Mouse (Mus musculus): ENCODE measurements at regions not wholly inside any gene's neighbourhood (a gene's known extent, or its start where the extent isn't known, plus 50 kb on each side); places are given as distances from the start of the nearest gene placed in this dataset.
"Not testable (repeated sequence)": the region's sequence is repeated elsewhere in the genome, so short reads cannot be mapped to it uniquely, and the experiment has no call there.

DNA sequence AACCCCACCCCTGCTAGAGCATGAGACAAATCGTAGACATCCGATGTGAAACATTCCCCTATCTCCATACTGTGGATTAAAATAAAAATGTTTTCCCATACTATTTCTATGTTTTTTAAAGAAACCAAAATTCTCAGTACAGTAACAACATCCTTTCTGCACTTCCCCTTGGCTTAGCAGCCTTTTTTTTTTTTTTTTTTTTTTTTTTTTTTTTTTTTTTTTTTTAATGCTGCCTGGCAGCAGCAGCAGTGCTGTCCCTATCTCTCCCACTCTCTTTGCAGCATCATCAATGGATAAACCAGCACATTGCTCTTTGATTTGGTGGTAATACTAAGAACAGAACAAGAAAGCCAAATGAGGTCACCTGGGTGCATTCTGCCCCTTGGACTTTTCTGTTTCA, 239.3 kb upstream of the Ell2 start:
- Histone ChIP-seq H3K36me3 (ENCODE audit: control insufficient read depth, insufficient read depth) (no peaks in the 10 kb centered on the region), H3K4me3 (replicated peaks; ENCODE audit: low read length) (no peak overlapping the region), H3K27ac (ENCODE audit: low read length) (no peak overlapping the region), H3K9me3 (ENCODE audit: control insufficient read depth, low read length) (no peaks in the 10 kb centered on the region), H3K4me2 (ENCODE audit: low read length) (no peak overlapping the region), H3K27me3 (replicated peaks; ENCODE audit: control insufficient read depth, insufficient read depth, low read length) (no peaks in the 10 kb centered on the region), H3K4me1 (replicated peaks; ENCODE audit: control insufficient read depth, insufficient read depth, low read length) (no peaks in the 10 kb centered on the region), H3K9ac (replicated peaks; ENCODE audit: low read depth, low read length) (no peak overlapping the region)
- no peak for ATAC-seq
- WGBS, result 98% methylated on average over 2 of the region's 2 CpGs

DNA sequence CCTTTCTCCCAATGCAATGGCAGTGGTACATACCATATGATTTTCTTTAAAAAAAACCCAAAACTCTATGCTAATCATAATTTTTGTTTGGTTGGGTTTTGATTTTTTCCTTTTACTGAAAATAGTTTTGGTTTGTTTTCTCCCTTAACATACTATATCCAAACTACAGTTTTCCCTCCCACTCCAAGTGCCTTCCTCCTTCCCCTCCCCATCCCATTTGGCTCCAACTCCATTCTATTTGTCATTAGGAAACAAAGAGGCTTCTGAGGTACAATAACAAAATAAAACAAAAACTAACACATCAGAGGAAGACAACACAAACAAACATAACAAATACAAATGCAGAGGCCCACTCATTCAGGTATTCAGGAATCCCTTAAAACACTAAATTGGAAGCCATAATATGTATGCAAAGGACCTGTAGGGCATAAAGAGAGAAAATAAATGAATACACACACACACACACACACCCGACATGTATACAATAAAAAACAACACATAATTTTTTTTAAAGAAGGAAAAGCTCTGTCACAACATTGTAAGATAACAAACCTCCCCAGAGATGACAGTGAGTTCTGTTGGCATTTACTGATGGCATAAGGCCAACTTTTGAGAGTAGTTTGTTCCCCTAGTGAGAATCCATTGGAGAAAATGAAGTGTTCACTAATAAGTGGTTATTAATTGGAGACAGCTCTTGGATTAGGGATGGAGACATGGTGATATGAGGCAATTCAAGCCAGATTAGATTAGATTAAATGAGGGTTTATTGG, 230.5 kb upstream of the Ell2 start:
- H3K27ac ChIP-seq (ENCODE audit: low read length), result no peak overlapping the region
- H3K4me3 ChIP-seq (replicated peaks; ENCODE audit: low read length), result no peak overlapping the region
- no peak overlapping the region for H3K9ac ChIP-seq (replicated peaks; ENCODE audit: low read depth, low read length)
- no peaks in the 10 kb centered on the region for H3K36me3 ChIP-seq (ENCODE audit: control insufficient read depth, insufficient read depth)
- WGBS, result 89% methylated on average over 1 of the region's 1 CpGs
- H3K4me2 ChIP-seq (ENCODE audit: low read length), result no peak overlapping the region
- no peak for ATAC-seq
- H3K4me1 ChIP-seq (replicated peaks; ENCODE audit: control insufficient read depth, insufficient read depth, low read length), result no peaks in the 10 kb centered on the region
- no peaks in the 10 kb centered on the region for H3K27me3 ChIP-seq (replicated peaks; ENCODE audit: control insufficient read depth, insufficient read depth, low read length)
- no peaks in the 10 kb centered on the region for H3K9me3 ChIP-seq (ENCODE audit: control insufficient read depth, low read length)

DNA sequence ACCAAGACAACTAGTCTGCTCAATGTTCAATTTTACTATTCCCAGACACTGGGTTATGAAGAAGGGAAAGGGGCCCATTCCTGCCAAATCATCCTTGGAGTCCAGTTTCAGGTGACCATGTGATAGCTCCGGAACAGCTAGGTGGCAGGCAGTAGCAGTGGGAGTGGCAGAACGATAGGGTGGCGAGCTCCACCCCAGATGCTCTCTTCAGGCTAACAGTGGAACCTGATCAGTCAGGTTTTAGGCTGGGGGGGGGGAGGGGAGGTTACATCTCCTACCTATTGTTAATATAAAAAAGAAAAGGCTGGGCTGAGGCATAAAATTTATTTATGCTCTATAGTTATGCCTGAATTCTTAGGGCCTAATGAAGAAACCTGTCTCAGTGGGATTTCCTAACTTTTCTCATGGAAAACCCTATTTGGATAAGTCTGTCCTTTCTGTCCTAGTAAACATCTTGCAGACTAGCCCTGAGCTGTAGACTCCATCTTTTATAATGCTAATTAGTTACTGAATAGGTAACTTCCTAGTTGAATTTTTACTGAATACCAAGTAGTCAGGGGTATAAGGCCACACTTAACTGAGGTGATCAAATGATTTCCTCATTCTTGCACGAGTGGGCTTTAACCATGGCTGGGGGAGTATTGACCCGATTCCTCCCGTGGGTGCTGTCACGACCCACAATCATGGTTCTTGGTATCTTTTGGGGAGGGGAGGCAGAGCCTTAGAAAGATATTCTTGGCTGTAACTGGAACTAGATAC, 223.2 kb upstream of the Ell2 start:
- ATAC-seq; H3K9ac ChIP-seq (replicated peaks; ENCODE audit: low read depth, low read length); H3K4me2 ChIP-seq (ENCODE audit: low read length); H3K36me3 ChIP-seq (ENCODE audit: control insufficient read depth, insufficient read depth); H3K27ac ChIP-seq (ENCODE audit: low read length); H3K4me3 ChIP-seq (replicated peaks; ENCODE audit: low read length); H3K27me3 ChIP-seq (replicated peaks; ENCODE audit: control insufficient read depth, insufficient read depth, low read length); H3K4me1 ChIP-seq (replicated peaks; ENCODE audit: control insufficient read depth, insufficient read depth, low read length); H3K9me3 ChIP-seq (ENCODE audit: control insufficient read depth, low read length): not testable (repeated sequence)
- 76% methylated on average over 7 of the region's 7 CpGs for WGBS

DNA sequence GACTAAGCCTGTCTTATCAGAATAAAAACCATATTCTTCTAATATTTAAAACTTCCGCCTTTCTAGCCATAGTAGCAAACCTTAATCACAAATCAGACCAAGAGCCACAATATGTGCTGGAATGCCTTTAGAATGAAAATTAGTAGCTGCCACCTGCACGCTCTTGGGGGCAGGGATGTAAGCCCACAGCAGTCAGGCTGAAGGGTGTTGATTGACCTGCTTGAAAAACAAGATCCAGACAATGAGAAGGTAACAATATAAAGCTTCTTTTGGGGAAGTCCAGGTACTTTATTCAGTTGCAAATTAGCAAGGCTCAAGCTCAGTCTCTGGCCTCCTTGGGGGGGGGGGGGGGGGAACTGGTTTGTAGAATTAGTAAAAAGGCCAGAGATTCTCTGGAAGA, 222.3 kb upstream of the Ell2 start:
- H3K9ac ChIP-seq (replicated peaks; ENCODE audit: low read depth, low read length); H3K4me3 ChIP-seq (replicated peaks; ENCODE audit: low read length); H3K27me3 ChIP-seq (replicated peaks; ENCODE audit: control insufficient read depth, insufficient read depth, low read length); H3K4me2 ChIP-seq (ENCODE audit: low read length); H3K36me3 ChIP-seq (ENCODE audit: control insufficient read depth, insufficient read depth); H3K9me3 ChIP-seq (ENCODE audit: control insufficient read depth, low read length); H3K4me1 ChIP-seq (replicated peaks; ENCODE audit: control insufficient read depth, insufficient read depth, low read length); ATAC-seq; H3K27ac ChIP-seq (ENCODE audit: low read length): not testable (repeated sequence)
- WGBS, result 69% methylated on average over 2 of the region's 2 CpGs

DNA sequence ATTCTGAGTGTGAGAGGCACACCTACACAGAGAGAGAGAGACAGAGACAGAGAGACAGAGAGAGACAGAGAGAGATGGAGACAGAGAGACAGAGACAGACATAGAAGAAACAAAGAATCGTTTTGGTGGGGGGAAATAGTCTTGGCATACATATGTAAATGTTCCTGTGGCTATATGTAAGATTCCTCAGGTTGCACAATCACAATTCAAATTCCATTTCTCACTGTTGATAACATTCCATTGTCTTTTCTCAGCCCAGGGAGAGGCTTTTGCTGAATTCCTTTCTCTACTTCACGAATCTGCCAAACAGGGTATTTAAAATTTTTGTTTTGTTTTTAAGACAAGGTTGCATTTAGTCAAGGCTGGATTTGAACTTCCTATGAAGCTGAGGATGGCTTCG, 205.0 kb upstream of the Ell2 start:
- H3K9me3 ChIP-seq (ENCODE audit: control insufficient read depth, low read length), result no peaks in the 10 kb centered on the region
- H3K4me2 ChIP-seq (ENCODE audit: low read length), result no peak overlapping the region
- no peaks in the 10 kb centered on the region for H3K4me1 ChIP-seq (replicated peaks; ENCODE audit: control insufficient read depth, insufficient read depth, low read length)
- H3K27ac ChIP-seq (ENCODE audit: low read length), result no peak overlapping the region
- no peak overlapping the region for H3K9ac ChIP-seq (replicated peaks; ENCODE audit: low read depth, low read length)
- no peaks in the 10 kb centered on the region for H3K27me3 ChIP-seq (replicated peaks; ENCODE audit: control insufficient read depth, insufficient read depth, low read length)
- no peaks in the 10 kb centered on the region for H3K36me3 ChIP-seq (ENCODE audit: control insufficient read depth, insufficient read depth)
- 76% methylated on average over 3 of the region's 3 CpGs for WGBS
- no peak for ATAC-seq
- H3K4me3 ChIP-seq (replicated peaks; ENCODE audit: low read length), result no peak overlapping the region

DNA sequence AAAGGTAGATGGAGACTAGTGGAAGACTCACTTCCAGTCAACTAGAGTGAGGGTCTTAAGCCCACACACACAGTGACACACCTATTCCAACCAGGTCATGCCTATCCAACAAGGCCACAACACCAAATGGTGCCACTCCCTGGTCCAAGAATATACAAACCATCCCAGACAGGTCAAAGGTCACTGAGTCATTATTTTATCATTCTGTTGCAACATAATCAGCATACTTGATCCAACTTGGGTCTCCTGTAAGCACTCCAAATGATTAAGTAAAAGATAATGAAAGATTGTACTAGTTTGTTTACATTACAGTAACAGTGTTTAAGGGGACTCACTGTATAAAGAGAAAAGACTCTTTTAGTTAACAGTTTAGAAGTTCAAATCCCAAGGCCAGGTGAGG, 203.2 kb upstream of the Ell2 start:
- Histone ChIP-seq H3K4me1 (replicated peaks; ENCODE audit: control insufficient read depth, insufficient read depth, low read length) (no peaks in the 10 kb centered on the region), H3K9ac (replicated peaks; ENCODE audit: low read depth, low read length) (no peak overlapping the region), H3K36me3 (ENCODE audit: control insufficient read depth, insufficient read depth) (no peaks in the 10 kb centered on the region), H3K27me3 (replicated peaks; ENCODE audit: control insufficient read depth, insufficient read depth, low read length) (no peaks in the 10 kb centered on the region), H3K9me3 (ENCODE audit: control insufficient read depth, low read length) (no peaks in the 10 kb centered on the region), H3K4me3 (replicated peaks; ENCODE audit: low read length) (no peak overlapping the region), H3K4me2 (ENCODE audit: low read length) (no peak overlapping the region), H3K27ac (ENCODE audit: low read length) (no peak overlapping the region)
- no peak for ATAC-seq

DNA sequence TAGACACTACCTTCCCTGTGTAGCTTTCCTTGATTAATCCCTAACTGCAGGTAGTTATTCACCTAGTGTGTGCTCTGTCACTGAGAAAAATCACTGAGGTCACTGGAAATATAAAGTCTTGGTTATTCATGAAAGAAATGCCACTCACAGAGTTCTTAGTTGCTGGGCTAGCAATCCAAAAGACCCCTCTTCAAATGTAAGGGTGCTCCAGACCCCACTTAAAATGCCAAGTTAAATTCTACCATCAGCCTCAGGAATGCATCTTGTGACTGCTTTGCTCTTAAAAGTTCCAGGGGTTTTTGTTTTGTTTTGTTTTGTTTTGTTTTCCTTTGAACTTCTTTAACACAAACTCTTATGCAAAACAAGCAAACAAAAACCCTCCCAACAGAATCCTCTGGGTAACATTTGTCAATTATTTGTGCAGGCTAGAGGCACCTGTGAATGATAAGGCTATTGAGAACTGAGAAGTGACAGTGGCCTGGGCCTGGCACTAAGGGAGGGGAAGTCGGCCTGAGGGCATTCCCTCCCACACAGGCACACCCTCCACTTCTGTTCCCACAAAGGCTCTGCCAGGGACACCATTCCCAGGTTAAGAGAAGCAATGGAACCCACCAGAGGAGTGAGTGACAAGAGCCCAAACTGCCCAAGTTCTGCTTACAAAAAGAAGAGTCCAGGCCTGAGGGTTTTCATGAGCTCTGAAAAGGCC, 192.1 kb upstream of the Ell2 start:
- H3K9me3 ChIP-seq (ENCODE audit: control insufficient read depth, low read length), result no peaks in the 10 kb centered on the region
- ATAC-seq, result no peak
- H3K4me3 ChIP-seq (replicated peaks; ENCODE audit: low read length), result no peak overlapping the region
- WGBS, result 68% methylated on average over 1 of the region's 1 CpGs
- no peaks in the 10 kb centered on the region for H3K4me1 ChIP-seq (replicated peaks; ENCODE audit: control insufficient read depth, insufficient read depth, low read length)
- H3K36me3 ChIP-seq (ENCODE audit: control insufficient read depth, insufficient read depth), result no peaks in the 10 kb centered on the region
- H3K4me2 ChIP-seq (ENCODE audit: low read length), result no peak overlapping the region
- H3K27me3 ChIP-seq (replicated peaks; ENCODE audit: control insufficient read depth, insufficient read depth, low read length), result no peaks in the 10 kb centered on the region
- H3K27ac ChIP-seq (ENCODE audit: low read length), result no peak overlapping the region
- no peak overlapping the region for H3K9ac ChIP-seq (replicated peaks; ENCODE audit: low read depth, low read length)

DNA sequence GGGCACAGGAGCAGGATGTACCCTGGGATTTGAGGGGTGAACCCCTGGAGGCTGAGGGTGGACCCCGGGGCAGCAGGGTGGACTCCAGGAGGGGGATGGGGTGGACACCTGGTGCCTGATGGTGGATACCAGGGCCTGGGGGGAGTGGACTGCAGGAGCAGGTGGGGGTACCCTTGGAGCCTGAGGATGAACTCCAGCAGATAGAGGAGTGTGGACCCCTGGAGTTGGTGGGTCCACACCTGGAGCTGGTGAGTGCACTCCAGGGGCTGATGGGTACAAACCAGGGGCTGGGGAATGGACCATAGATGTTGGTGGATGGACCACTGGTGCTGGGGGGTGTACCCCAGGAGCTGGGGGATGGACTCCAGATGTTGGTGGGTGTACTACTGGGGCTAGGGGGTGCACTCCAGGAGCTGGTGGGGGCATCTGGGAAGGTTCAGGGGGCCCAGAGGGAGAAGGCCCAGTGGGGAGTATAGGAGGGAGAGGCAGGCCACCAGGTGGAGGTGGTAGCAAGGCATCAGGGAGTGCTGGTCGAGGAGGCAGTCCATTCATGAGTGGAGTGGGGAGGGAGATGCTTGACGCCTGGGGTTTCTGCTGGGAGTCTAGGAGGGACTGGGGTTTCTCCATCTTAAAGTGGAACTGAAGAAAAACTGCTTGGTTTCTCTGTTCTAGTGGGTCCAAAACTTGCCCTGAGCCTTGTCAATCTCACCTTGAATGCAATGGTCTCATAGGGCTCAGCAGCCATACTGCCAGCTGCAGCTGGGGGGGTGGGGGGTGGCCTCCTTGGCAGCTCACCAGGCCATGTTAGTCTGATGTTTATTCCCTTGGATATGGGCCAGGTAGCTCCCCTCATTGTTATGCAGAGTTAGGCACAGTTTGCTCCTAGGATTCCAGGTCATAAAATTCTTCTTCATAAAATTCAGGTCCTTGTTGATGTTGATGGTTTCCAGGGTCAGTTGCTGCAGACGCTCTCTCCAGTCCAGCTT, 183.0 kb upstream of the Ell2 start:
- Histone ChIP-seq H3K27me3 (replicated peaks; ENCODE audit: control insufficient read depth, insufficient read depth, low read length) (no peaks in the 10 kb centered on the region), H3K4me2 (ENCODE audit: low read length) (no peak overlapping the region), H3K4me1 (replicated peaks; ENCODE audit: control insufficient read depth, insufficient read depth, low read length) (0 out of 2 replicates have a peak, but pooled peaks cover 2% of the 10 kb centered on the region), H3K4me3 (replicated peaks; ENCODE audit: low read length) (no peak overlapping the region), H3K9me3 (ENCODE audit: control insufficient read depth, low read length) (no peaks in the 10 kb centered on the region), H3K9ac (replicated peaks; ENCODE audit: low read depth, low read length) (no peak overlapping the region), H3K27ac (ENCODE audit: low read length) (no peak overlapping the region), H3K36me3 (ENCODE audit: control insufficient read depth, insufficient read depth) (no peaks in the 10 kb centered on the region)
- ATAC-seq, result no peak
- 84% methylated on average over 4 of the region's 4 CpGs for WGBS

All from forebrain, embryonic 16.5 days (tissue).